8 mouse cellular contexts compared by ENCODE assay signal in the genomic region with DNA sequence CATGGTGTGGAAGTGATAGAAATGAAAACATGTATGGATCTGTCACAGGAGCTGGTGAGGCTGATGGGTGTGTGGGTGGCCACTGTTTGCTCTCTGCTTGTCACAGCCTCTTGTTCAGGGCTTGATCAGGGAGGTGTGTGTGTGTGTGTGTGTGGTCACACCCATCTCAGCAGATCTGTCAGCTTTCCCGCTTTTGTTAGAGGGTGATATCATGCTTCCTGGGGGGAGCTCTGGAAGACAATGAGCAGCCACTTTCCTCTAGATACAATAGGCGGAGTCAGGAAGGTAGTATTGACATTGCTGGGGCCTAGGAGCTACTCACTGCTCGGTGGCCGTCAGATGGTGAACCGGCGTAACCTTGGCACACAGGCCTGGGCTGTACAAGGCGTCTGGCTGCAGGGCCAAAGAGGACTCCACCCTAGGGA. TPM values are rescaled to one million over a fixed set of nuclear protein-coding genes. Genes with fewer than 3 reads are reported as not detected.
DNase-seq lines count a peak whose midpoint lies in the region; ATAC-seq and TF ChIP-seq lines count a peak whose summit lies in the region.

No protein-coding gene starts in this region.

- no peak overlapping the region for H3K4me3 ChIP-seq in midbrain, embryonic 11.5 days (ENCODE audit: low read depth, low read length)
- H3K4me3 ChIP-seq in midbrain, embryonic 16.5 days (ENCODE audit: low read depth, low read length): no peak overlapping the region
- no peak overlapping the region for H3K4me3 ChIP-seq in heart, embryonic 16.5 days (ENCODE audit: low read length)
- no peak overlapping the region for H3K4me3 ChIP-seq in stomach, embryonic 15.5 days (replicated peaks)
- no peak overlapping the region for H3K4me3 ChIP-seq in forebrain, postnatal 0 days (ENCODE audit: low read depth, low read length)

- H3K9me3 ChIP-seq in midbrain, embryonic 11.5 days (ENCODE audit: control insufficient read depth, low read length): no peaks in the 10 kb centered on the region
- H3K9me3 ChIP-seq in midbrain, embryonic 16.5 days (replicated peaks; ENCODE audit: control insufficient read depth, low read length, poor library complexity, severe bottlenecking): no peaks in the 10 kb centered on the region
- no peaks in the 10 kb centered on the region for H3K9me3 ChIP-seq in heart, embryonic 16.5 days (replicated peaks; ENCODE audit: control insufficient read depth, low read length)
- no peaks in the 10 kb centered on the region for H3K9me3 ChIP-seq in stomach, embryonic 15.5 days
- no peaks in the 10 kb centered on the region for H3K9me3 ChIP-seq in forebrain, postnatal 0 days (ENCODE audit: low read length)

- H3K27ac ChIP-seq in midbrain, embryonic 11.5 days (ENCODE audit: low read depth, low read length): no peak overlapping the region
- H3K27ac ChIP-seq in midbrain, embryonic 16.5 days (ENCODE audit: low read length): no peak overlapping the region
- H3K27ac ChIP-seq in heart, embryonic 16.5 days (ENCODE audit: low read length): peak overlapping the region; percentile 85
- H3K27ac ChIP-seq in stomach, embryonic 15.5 days: 0 out of 2 replicates have a peak overlapping the region, but pooled peaks have one; percentile 21
- no peak overlapping the region for H3K27ac ChIP-seq in forebrain, postnatal 0 days (ENCODE audit: low read depth, low read length)

- H3K4me2 ChIP-seq in midbrain, embryonic 11.5 days: no peak overlapping the region
- no peak overlapping the region for H3K4me2 ChIP-seq in midbrain, embryonic 16.5 days (ENCODE audit: low read length)
- H3K4me2 ChIP-seq in heart, embryonic 16.5 days (ENCODE audit: low read depth, low read length): peak overlapping the region; percentile 29; the same call in 1 of the 2 replicates
- H3K4me2 ChIP-seq in stomach, embryonic 15.5 days: no peak overlapping the region
- no peak overlapping the region for H3K4me2 ChIP-seq in forebrain, postnatal 0 days (ENCODE audit: low read depth)

- no peak overlapping the region for H3K9ac ChIP-seq in midbrain, embryonic 11.5 days (ENCODE audit: low read length)
- no peak overlapping the region for H3K9ac ChIP-seq in midbrain, embryonic 16.5 days (ENCODE audit: low read depth, low read length)
- no peak overlapping the region for H3K9ac ChIP-seq in heart, embryonic 16.5 days (ENCODE audit: low read length)
- H3K9ac ChIP-seq in stomach, embryonic 15.5 days: no peak overlapping the region
- no peak overlapping the region for H3K9ac ChIP-seq in forebrain, postnatal 0 days

- no peaks in the 10 kb centered on the region for H3K36me3 ChIP-seq in midbrain, embryonic 11.5 days (ENCODE audit: control insufficient read depth, insufficient read depth, low read length)
- no peaks in the 10 kb centered on the region for H3K36me3 ChIP-seq in midbrain, embryonic 16.5 days (ENCODE audit: control insufficient read depth, insufficient read depth, low read length)
- no peaks in the 10 kb centered on the region for H3K36me3 ChIP-seq in heart, embryonic 16.5 days (ENCODE audit: control insufficient read depth, insufficient read depth)
- H3K36me3 ChIP-seq in stomach, embryonic 15.5 days: no peaks in the 10 kb centered on the region
- H3K36me3 ChIP-seq in forebrain, postnatal 0 days (ENCODE audit: insufficient read depth): no peaks in the 10 kb centered on the region

- no peak for DNase-seq in midbrain, embryonic 11.5 days (ENCODE audit: low spot score, missing footprints)
- DNase-seq in liver: peak; percentile 14
- no peak for DNase-seq in forebrain, postnatal 0 days
- no peak for DNase-seq in natural killer cell, adult 2 months (ENCODE audit: low spot score in 2 of 2)
- DNase-seq in testis, postnatal 10 days (ENCODE audit: low spot score): no peak

- WGBS in midbrain, embryonic 11.5 days: 58% methylated on average over 7 of the region's 7 CpGs
- WGBS in midbrain, embryonic 16.5 days: 47% methylated on average over 7 of the region's 7 CpGs
- 28% methylated on average over 7 of the region's 7 CpGs for WGBS in heart, embryonic 16.5 days
- 53% methylated on average over 7 of the region's 7 CpGs for WGBS in stomach, embryonic 15.5 days
- WGBS in forebrain, postnatal 0 days: 61% methylated on average over 7 of the region's 7 CpGs

- H3K4me1 ChIP-seq in midbrain, embryonic 11.5 days (ENCODE audit: control insufficient read depth, insufficient read depth, low read length): peaks cover 2% of the 10 kb centered on the region; the same call in 1 of the 2 replicates
- no peaks in the 10 kb centered on the region for H3K4me1 ChIP-seq in midbrain, embryonic 16.5 days (ENCODE audit: control insufficient read depth, insufficient read depth, low read length)
- H3K4me1 ChIP-seq in heart, embryonic 16.5 days (ENCODE audit: control insufficient read depth, insufficient read depth, low read length): peaks cover 25% of the 10 kb centered on the region
- 0 out of 2 replicates have a peak, but pooled peaks cover 7% of the 10 kb centered on the region for H3K4me1 ChIP-seq in stomach, embryonic 15.5 days
- H3K4me1 ChIP-seq in forebrain, postnatal 0 days (ENCODE audit: insufficient read depth): no peaks in the 10 kb centered on the region

- peak; percentile 69 for ATAC-seq in midbrain, embryonic 11.5 days (ENCODE audit: low FRiP score)
- ATAC-seq in midbrain, embryonic 16.5 days: no peak
- ATAC-seq in heart, embryonic 16.5 days (replicated peaks; ENCODE audit: extremely low read depth, insufficient read depth, low FRiP score): peak; percentile 83
- peak; percentile 89 for ATAC-seq in stomach, embryonic 15.5 days (ENCODE audit: insufficient read depth, low FRiP score, low read depth)
- no peak for ATAC-seq in forebrain, postnatal 0 days

- no peaks in the 10 kb centered on the region for H3K27me3 ChIP-seq in midbrain, embryonic 11.5 days (ENCODE audit: control insufficient read depth, insufficient read depth, low read length)
- H3K27me3 ChIP-seq in midbrain, embryonic 16.5 days (ENCODE audit: control insufficient read depth, insufficient read depth, low read depth, low read length): no peaks in the 10 kb centered on the region
- no peaks in the 10 kb centered on the region for H3K27me3 ChIP-seq in heart, embryonic 16.5 days (ENCODE audit: control insufficient read depth, insufficient read depth, low read length)
- H3K27me3 ChIP-seq in stomach, embryonic 15.5 days (replicated peaks): no peaks in the 10 kb centered on the region
- H3K27me3 ChIP-seq in forebrain, postnatal 0 days (ENCODE audit: insufficient read depth, low read length): no peaks in the 10 kb centered on the region

- no peak for TF ChIP-seq CTCF in forebrain, postnatal 0 days (IDR thresholded peaks at IDR 0.05; ENCODE audit: low read depth)

RNA-seq across cellular contexts. Expression of a gene that starts 7.3 kb away (rescaled TPM):
- polyA plus RNA-seq in midbrain, embryonic 11.5 days (2014; fragmentation: Nextera tagmentation; extraction: Ambion mirVana): 9.9 and 11.1 TPM in 2 replicates
- 9.3 and 9.6 TPM in 2 replicates for polyA plus RNA-seq in midbrain, embryonic 16.5 days (2015; fragmentation: Nextera tagmentation; extraction: Ambion mirVana)
- polyA plus RNA-seq in heart, embryonic 16.5 days (2015; fragmentation: Nextera tagmentation; extraction: Ambion mirVana): 39.3 and 40.2 TPM in 2 replicates
- 11.5 TPM in 2 replicates for polyA plus RNA-seq in stomach, embryonic 15.5 days (2015; fragmentation: Nextera tagmentation; extraction: Ambion mirVana)
- total RNA-seq in forebrain, postnatal 0 days (2014; rRNA removed): 7.1 and 10.4 TPM in 2 replicates
- 6.1 and 6.8 TPM in 2 replicates for polyA plus RNA-seq in forebrain, postnatal 0 days (2015; fragmentation: Nextera tagmentation; extraction: Ambion mirVana)

Comparison
In these comparisons a context has a peak if more than half of its experiments do, and no peak if none do; other contexts are left out.
1. ATAC-seq: peak in midbrain, embryonic 11.5 days (single experiment), heart, embryonic 16.5 days (single experiment) and stomach, embryonic 15.5 days (single experiment); none in midbrain, embryonic 16.5 days (single experiment) and forebrain, postnatal 0 days (single experiment).
2. H3K27ac ChIP-seq: peak in heart, embryonic 16.5 days (single experiment) and stomach, embryonic 15.5 days (single experiment); none in midbrain, embryonic 11.5 days (single experiment), midbrain, embryonic 16.5 days (single experiment) and forebrain, postnatal 0 days (single experiment).